In the genomic region with DNA sequence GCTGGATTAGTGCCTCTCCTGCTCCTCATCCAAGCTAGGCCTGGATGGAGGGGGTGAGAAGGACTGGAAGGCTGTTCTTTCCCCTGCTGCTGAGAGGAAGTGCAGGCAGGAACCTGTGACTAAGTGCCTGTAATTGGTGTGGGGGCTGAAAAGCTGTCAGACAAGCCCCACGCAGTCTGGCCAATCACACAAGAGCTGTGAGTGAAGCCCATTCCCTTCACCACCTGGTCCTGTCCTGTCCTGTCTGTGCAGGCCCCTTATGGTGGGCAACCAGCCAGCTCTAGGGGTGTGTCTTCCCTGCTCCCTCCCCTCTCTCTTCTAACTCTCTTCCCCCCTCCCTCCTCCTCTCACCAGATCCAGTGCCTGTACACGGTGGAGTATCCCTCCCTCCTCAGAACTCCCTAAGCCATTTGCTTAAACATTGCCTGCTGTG, we compare ENCODE assay signal across 9 mouse cellular contexts. TPM values are rescaled to one million over a fixed set of nuclear protein-coding genes. Genes with fewer than 3 reads are reported as not detected.
A peak's percentile ranks its signal among the peaks of the same experiment; 100 is the strongest.
DNase-seq lines count a peak whose midpoint lies in the region; TF ChIP-seq lines count a peak whose summit lies in the region.
"Had no signal": no experiment of that assay in that cellular context is flagged by ENCODE, and none has a peak within 500 bp of the region (broad histone marks: within the 10 kb centered on the region; RNA-seq: fewer than 3 reads in every experiment).

No protein-coding gene starts in this region.

- no peak overlapping the region for H3K27ac ChIP-seq in left cerebral cortex, adult 2 months

- peak; percentile 55 for DNase-seq in adrenal gland, postnatal 10 days
- no peak for DNase-seq in adrenal gland, adult 8-10 months
- peak; percentile 50 for DNase-seq in urinary bladder, postnatal 25 days (ENCODE audit: low spot score)
- DNase-seq in urinary bladder, postnatal 10 days (ENCODE audit: low spot score), result no peak
- DNase-seq in heart, postnatal 4 days, result peak; percentile 75
- peak; percentile 63 to 65 for DNase-seq in left cerebral cortex, adult 2 months (ENCODE audit: extremely low spot score in 1 of 2, low spot score in 2 of 2)
- peak; percentile 84 for DNase-seq in retina, postnatal 1 day
- DNase-seq in spleen, postnatal 36 days (ENCODE audit: low spot score in 2 of 2), result no peak

- intact Hi-C loops in left cerebral cortex, adult 2 months (cut with DNase I), result loop anchor here (2.0 kb wide), 1 partner anchor 15 kb away; no protein-coding TSS in a partner anchor

- H3K4me3 ChIP-seq in left cerebral cortex, adult 2 months, result no peak overlapping the region

- TF ChIP-seq CTCF in left cerebral cortex, adult 2 months (IDR thresholded peaks at IDR 0.05), result no peak

RNA-seq across cellular contexts. Expression of gene Sult5a1, which starts 20.5 kb away (rescaled TPM):
- 10 to 100 TPM in 1 of 2 experiments, 1 to 10 TPM in 1; 9.0 to 10.3 TPM for total RNA-seq in adrenal gland, postnatal 10 days (2021)
- 10 to 100 TPM in 2 of 4 experiments, 1 to 10 TPM in 2; 6.5 to 17.8 (median 10.3) TPM for total RNA-seq in adrenal gland, adult 8-10 months (2022)
- 1 to 10 TPM; 1.3 to 1.6 TPM for total RNA-seq in heart, postnatal 4 days (2021)
- total RNA-seq in left cerebral cortex, adult 2 months (2021), result under 1 TPM in 1 of 2 experiments, not detected in 1; 0.84 TPM
- total RNA-seq: common myeloid progenitor, adult 5-6 weeks had no signal

RNA-seq across cellular contexts. Expression of gene Cpne7, which starts 20.5 kb away (rescaled TPM):
- total RNA-seq in adrenal gland, postnatal 10 days (2021), result 1 to 10 TPM; 4.9 to 5.1 TPM
- total RNA-seq in adrenal gland, adult 8-10 months (2022), result 1 to 10 TPM; 7.7 to 9.7 (median 8.8) TPM
- total RNA-seq in heart, postnatal 4 days (2021), result under 1 TPM; 0.14 to 0.16 TPM
- 10 to 100 TPM; 68.5 to 89.8 TPM for total RNA-seq in left cerebral cortex, adult 2 months (2021)

RNA-seq across cellular contexts. Expression of gene Rpl13, which starts 35.5 kb away (rescaled TPM):
- 100 to 1,000 TPM; 682 to 692 TPM for total RNA-seq in adrenal gland, postnatal 10 days (2021)
- 100 to 1,000 TPM; 669 to 739 (median 714) TPM for total RNA-seq in adrenal gland, adult 8-10 months (2022)
- 100 to 1,000 TPM; 641 to 660 TPM for total RNA-seq in heart, postnatal 4 days (2021)
- 100 to 1,000 TPM; 369 to 415 TPM for total RNA-seq in left cerebral cortex, adult 2 months (2021)

RNA-seq across cellular contexts. Expression of gene Dpep1, which starts 48.4 kb away (rescaled TPM):
- total RNA-seq in adrenal gland, postnatal 10 days (2021), result 10 to 100 TPM; 19.1 to 33.3 TPM
- 10 to 100 TPM; 40.8 to 52.6 (median 41.6) TPM for total RNA-seq in adrenal gland, adult 8-10 months (2022)
- total RNA-seq in heart, postnatal 4 days (2021), result 10 to 100 TPM in 1 of 2 experiments, 1 to 10 TPM in 1; 7.5 to 11.6 TPM
- not detected for total RNA-seq in left cerebral cortex, adult 2 months (2021)
- total RNA-seq: common myeloid progenitor, adult 5-6 weeks had no signal

Comparison
In these comparisons a context has a peak if more than half of its experiments do, and no peak if none do; other contexts are left out.
1. DNase-seq: peak in adrenal gland, postnatal 10 days (single experiment), urinary bladder, postnatal 25 days (single experiment), heart, postnatal 4 days (single experiment), left cerebral cortex, adult 2 months (2 of 2) and retina, postnatal 1 day (single experiment); none in adrenal gland, adult 8-10 months (single experiment), urinary bladder, postnatal 10 days (single experiment) and spleen, postnatal 36 days (0 of 2).
2. RNA of gene Cpne7, which starts 20.5 kb away (total RNA-seq): 68.5 to 89.8 TPM in left cerebral cortex, adult 2 months; 7.7 to 9.7 TPM in adrenal gland, adult 8-10 months, 4.9 to 5.1 TPM in adrenal gland, postnatal 10 days and 0.14 to 0.16 TPM in heart, postnatal 4 days; every median in the first group is over 4 times any median in the second.